Mouse (Mus musculus): Measurements from ENCODE around the gene Ldlrad2.

- TF ChIP-seq POLR2A (IDR thresholded peaks at IDR 0.05; ENCODE audit: borderline replicate concordance, low read depth, low read length): no peak; the same call in 1 of the 2 replicates
- no peak for TF ChIP-seq CTCF (IDR thresholded peaks at IDR 0.05; ENCODE audit: low read depth, low read length)
These were observed 19.5 kb upstream of the Ldlrad2 start, which contains the start of gene Usp48 for GRCm38 (mm10) chr4:137593601-137594495.

Data from bone marrow macrophage, adult 2 months (primary cell).